Mouse (Mus musculus) cerebellum, postnatal 10 days (tissue): ENCODE data around the gene Adam25.
"Not testable (repeated sequence)": the region's sequence is repeated elsewhere in the genome, so short reads cannot be mapped to it uniquely, and the experiment has no call there.

Source experiments
- DNase-seq, 2 experiments: peaks; one replicate each; pipeline ENCODE4 v3.0.0; 2021; ENCODE audit warnings: mixed read lengths in 2 of 2

Gene Adam25

GRCm38 (mm10) chr8:40751908-40752307 lies at the start of gene Adam25:
Gene Adam25, plus strand, starts transcription at chr8:40752208.
- DNase-seq, result not testable (repeated sequence)

GRCm38 (mm10) chr8:40715406-40715805 lies 36.6 kb upstream of the Adam25 start:
- DNase-seq, result not testable (repeated sequence)

GRCm38 (mm10) chr8:40715986-40716385 lies 36.0 kb upstream of the Adam25 start:
- DNase-seq, result no peak

GRCm38 (mm10) chr8:40783320-40783719 lies 31.3 kb downstream of the Adam25 start:
- DNase-seq, result no peak

- DNase-seq, result not testable (repeated sequence)
Observed at GRCm38 (mm10) chr8:40792973-40793372, 41.0 kb downstream of the Adam25 start, which contains the start of gene Adam20. Gene Adam20, plus strand, starts transcription at chr8:40793273.

GRCm38 (mm10) chr8:40803379-40804079 lies 51.5 kb downstream of the Adam25 start:
- no peak for DNase-seq
